Mouse (Mus musculus) kidney, adult 9 months (tissue): ENCODE measurements around the gene Rtp2.
"Not testable (repeated sequence)": the region's sequence is repeated elsewhere in the genome, so short reads cannot be mapped to it uniquely, and the experiment has no call there.

Experiments
- DNase-seq: peaks from one replicate; pipeline ENCODE4 v3.0.0; 2022

Rtp2 gene

GRCm38 (mm10) chr16:23947654-23948053, 15.5 kb upstream of the Rtp2 start:
- DNase-seq: no peak

GRCm38 (mm10) chr16:23944801-23945200, 12.6 kb upstream of the Rtp2 start:
- DNase-seq: no peak

GRCm38 (mm10) chr16:23934397-23934796, 2.2 kb upstream of the Rtp2 start:
- no peak for DNase-seq

DNA sequence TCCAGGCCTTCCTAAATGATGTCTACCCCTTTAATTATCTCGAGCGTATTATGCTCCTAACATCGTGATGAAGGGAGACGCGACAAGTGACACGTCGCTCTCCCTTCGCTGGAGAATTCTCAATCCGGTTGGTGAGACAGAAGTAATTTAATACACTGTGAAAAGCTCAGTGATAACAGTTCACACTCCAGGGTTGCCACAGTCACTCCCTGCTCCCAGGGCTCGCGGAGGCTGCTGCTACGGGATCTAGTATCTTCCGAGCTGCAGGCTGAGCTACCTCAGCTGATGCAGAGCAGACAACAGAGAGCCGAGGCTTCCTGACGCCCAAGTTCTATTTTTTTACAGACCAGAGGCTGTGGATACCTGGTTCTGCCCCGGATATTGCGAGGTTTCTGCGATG, 919 bp downstream of the Rtp2 start:
- no peak for DNase-seq

GRCm38 (mm10) chr16:23930426-23931073, 1.6 kb downstream of the Rtp2 start:
- DNase-seq: no peak

DNA sequence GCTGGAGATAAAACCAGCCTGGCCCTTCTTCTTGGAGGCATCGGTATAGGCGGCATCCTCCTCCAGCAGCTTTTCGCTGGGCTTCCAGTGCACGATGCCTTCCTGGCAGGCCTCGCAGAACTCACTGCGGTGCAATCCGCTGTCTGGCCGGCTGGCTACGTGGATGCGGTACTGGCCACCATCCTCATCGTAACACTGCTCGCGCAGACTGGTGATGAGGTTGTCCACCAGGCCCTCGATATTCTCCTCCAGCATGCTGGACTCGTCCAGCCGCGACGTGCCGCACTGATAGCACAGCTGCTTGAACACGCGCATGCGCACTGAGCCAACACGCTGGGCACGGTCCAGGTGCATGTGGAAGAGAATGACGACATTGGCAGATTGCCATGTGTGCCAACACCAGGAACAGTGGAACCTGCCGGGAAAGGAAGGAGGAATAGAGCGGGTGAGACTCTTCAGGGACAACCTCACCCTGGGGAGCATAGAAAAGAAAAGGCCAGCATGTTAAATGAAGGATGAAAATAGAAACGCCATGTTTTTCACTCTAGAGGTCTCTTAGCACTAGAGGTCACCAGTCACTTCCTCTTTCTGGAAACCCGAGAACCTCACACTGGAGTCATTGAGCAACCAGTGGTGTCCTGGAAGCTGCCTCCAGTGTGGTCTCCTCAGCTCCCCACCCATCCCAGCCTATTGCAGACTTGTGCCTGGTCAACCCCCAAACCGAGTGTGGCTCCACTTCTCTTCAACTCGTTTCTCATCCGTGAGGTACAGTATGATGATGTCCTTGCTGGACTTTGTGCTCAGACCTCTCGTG, 4.7 kb downstream of the Rtp2 start:
- DNase-seq: no peak

- DNase-seq: no peak
Observed at GRCm38 (mm10) chr16:23922906-23923305, 9.3 kb downstream of the Rtp2 start.

DNA sequence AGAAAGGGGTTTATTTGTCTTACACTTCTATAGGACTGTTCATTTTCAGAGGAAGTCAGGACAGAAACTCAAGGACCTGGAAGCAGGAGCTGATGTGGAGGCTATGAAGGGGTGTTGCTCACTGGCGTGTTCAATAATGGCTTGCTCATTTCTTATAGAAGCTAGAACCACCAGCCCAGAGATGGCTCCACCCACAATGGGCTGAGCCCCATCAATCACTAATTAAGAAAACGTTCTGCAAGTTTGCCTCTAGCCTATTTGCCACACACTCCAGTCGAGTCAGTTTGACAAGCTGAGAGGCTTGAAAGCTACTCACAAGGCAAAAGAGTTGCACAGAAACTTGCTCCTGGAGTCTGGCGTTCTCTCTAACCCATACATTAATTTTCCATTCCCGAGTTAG, 10.5 kb downstream of the Rtp2 start:
- no peak for DNase-seq

DNA sequence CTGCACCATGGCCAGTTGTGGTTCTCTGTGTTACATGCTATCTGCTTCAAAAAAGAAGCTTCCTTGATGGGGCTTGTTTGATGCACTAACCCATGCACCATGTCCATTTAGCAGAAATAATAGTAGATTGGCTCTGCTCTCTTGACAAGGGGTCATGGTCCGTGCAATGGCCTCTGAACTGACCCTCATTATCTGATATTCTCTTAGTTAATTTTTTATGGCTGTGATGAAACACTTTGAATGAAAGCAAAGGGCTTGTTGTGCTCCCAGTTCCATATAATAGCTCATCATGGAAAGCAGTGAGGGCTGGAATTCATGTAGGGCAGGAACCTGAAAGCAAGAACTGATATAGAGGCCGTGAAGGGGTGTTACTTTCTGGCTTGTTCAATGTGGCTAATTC, 12.8 kb downstream of the Rtp2 start:
- DNase-seq: no peak

GRCm38 (mm10) chr16:23913401-23913800, 18.8 kb downstream of the Rtp2 start:
- no peak for DNase-seq

- no peak for DNase-seq
Observed at GRCm38 (mm10) chr16:23912741-23913140, 19.5 kb downstream of the Rtp2 start.

GRCm38 (mm10) chr16:23909015-23909354, 23.2 kb downstream of the Rtp2 start:
- DNase-seq: not testable (repeated sequence)

DNA sequence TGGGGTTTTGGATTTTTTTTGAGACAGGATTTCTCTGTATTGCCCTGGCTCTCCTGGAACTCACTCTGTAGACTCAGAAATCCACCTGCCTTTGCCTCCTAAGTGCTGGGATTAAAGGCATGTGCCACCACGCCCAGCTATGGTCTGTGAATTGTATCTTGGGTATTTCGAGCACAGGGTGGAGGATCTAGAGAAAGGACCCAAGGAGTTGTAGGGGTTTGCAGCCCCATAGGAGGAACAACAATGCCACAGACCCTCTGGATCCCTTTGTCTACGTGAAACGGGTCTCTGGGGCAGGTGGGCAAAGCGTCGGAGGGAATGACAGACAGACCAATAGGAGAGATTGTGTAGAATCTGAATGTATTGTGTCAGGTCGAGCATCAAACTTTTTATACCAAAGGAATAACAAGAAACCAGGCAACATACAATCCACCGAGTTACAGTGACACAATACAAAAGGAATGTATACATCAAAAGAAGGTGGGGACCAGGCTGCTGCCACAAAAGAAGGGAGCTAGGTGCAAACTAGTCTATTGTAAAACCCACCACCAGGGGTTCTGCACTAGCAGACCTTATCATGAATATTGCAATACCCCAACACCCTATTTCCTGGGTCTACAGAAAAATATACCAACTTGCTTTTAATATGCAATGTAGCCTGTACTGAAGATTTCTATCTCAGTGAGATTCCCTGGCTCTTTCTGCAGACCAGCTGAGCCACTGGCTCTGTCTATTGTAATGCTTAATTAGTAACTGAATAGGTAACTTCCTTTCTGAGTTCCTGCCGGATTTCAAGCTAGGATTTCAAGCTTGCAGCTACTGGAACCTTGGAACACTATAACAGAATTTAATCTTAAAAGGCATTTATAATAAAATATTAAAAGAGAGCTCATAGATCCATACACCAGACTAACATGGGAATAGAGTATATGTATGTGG, 23.8 kb downstream of the Rtp2 start:
- DNase-seq: not testable (repeated sequence)

DNA sequence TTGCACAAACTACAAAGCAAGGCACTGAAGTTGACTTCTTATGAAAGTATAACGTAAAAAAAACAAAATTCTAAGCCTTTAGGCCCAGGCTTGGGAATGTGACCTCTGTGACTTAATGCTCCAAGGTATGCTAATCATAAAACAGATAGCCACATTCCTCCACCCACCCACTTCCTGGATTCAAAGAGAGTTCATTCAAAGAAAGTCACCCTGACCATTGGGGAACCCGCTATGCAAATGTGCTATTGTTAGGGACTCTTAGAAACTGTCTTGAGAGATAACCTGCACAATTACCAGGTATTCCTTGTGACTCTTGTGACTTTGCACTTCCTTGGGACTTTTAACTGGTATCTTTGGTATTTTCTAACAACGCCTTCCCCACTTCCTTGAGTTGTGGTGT, 25.6 kb downstream of the Rtp2 start:
- DNase-seq: not testable (repeated sequence)

GRCm38 (mm10) chr16:23901411-23901810, 30.8 kb downstream of the Rtp2 start:
- DNase-seq: no peak

DNA sequence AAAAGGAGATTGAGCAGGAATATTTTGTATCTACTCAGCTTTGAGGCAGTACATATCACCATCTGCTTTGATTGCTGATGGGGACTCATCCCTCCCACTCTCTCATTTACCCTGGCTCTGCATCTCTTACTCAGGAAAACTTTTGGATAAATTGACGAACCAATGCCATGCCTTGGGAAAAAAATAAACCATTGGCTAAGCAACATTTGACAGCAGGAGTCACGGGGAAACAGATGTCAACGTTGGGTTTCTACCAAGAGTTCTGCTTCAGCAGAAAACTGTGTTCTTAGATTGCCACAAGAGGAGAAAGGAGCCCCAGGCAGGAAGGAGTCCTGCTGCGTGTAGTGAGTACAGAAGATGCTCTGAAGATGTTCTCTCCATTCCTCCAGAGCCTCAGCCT, 32.1 kb downstream of the Rtp2 start:
- no peak for DNase-seq

GRCm38 (mm10) chr16:23898840-23899239, 33.4 kb downstream of the Rtp2 start:
- peak; percentile 78 for DNase-seq

GRCm38 (mm10) chr16:23897984-23898586, 34.1 kb downstream of the Rtp2 start:
- peak; percentile 75 for DNase-seq

GRCm38 (mm10) chr16:23897486-23897885, 34.7 kb downstream of the Rtp2 start:
- DNase-seq: no peak

DNA sequence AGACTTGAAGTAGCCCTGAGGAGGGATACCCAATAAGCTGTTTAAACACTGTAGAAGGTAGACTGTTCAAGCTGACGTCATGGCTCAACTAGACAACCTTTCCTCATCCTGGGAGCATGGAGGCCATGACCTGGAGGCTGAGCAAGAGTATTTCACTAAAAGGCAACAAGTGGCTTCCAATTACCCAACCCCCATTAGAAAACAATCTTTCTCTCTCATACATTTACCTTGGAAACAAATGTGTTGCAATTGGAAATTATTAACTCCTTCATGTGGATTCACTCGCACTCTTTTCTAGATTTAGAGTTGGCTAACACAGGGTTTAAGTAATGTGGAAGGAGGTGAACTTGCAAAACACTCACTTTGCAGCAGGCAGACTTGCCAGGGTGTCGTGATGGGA, 37.1 kb downstream of the Rtp2 start:
- DNase-seq: no peak

- DNase-seq: no peak
Observed at GRCm38 (mm10) chr16:23890636-23891035, 41.6 kb downstream of the Rtp2 start, which contains the start of gene Sst. TSS of gene Sst (minus strand) at chr16:23890958.

GRCm38 (mm10) chr16:23890151-23890550, 42.0 kb downstream of the Rtp2 start:
- peak; percentile 3 for DNase-seq
